Mouse (Mus musculus) C2C12 (cell line): ENCODE measurements around the gene Hist1h2ab.

ENCODE experiments used
- CEBPB ChIP-seq: IDR thresholded peaks from one replicate; pipeline ENCODE4 v1.6.1; 2011; ENCODE audit warnings: low read depth, mild to moderate bottlenecking, control low read depth, moderate library complexity
- CTCF ChIP-seq: IDR thresholded peaks from one replicate; pipeline ENCODE4 v1.5.1; 2011; ENCODE audit not compliant: control insufficient read depth, insufficient read depth, insufficient read length
- MYOG ChIP-seq: IDR thresholded peaks from one replicate; pipeline ENCODE4 v1.6.1; 2011; ENCODE audit not compliant: control insufficient read depth, insufficient read length; ENCODE audit errors: extremely low read depth
- USF1 ChIP-seq: IDR thresholded peaks from one replicate; pipeline ENCODE4 v1.6.1; 2011; ENCODE audit warnings: low read depth, mild to moderate bottlenecking, control low read depth, moderate library complexity

- TF ChIP-seq CTCF (no peak), USF1 (no peak), MYOG (no peak), CEBPB (no peak)
Observed at GRCm38 (mm10) chr13:23753314-23754078, 2.6 kb downstream of the Hist1h2ab start.
